Comparison of ENCODE assay signal across 9 mouse cellular contexts in genomic region chr2:28585043-28585571, GRCm38 (mm10). TPM values are rescaled to one million over a fixed set of nuclear protein-coding genes. Genes with fewer than 3 reads are reported as not detected.
DNase-seq lines count a peak whose midpoint lies in the region; ATAC-seq and TF ChIP-seq lines count a peak whose summit lies in the region.
"Had no signal": no experiment of that assay in that cellular context is flagged by ENCODE, and none has a peak within 500 bp of the region (broad histone marks: within the 10 kb centered on the region; RNA-seq: fewer than 3 reads in every experiment).

No protein-coding gene starts in this region.

- H3K9ac ChIP-seq in kidney, embryonic 14.5 days (ENCODE audit: low read depth, low read length) = no peak overlapping the region
- H3K9ac ChIP-seq: heart, embryonic 15.5 days had no signal

- peak; percentile 87 for DNase-seq in kidney, adult 2 months
- DNase-seq in adrenal gland, postnatal 25 days = peak; percentile 68
- DNase-seq in embryo, embryonic 9.5 days (ENCODE audit: extremely low spot score) = peak; percentile 82
- DNase-seq in left cerebral cortex, postnatal 36 days (ENCODE audit: low spot score in 2 of 2) = peak; percentile 46 to 64
- peak; percentile 49 to 58 for DNase-seq in thymus, adult 18-20 months

- H3K4me2 ChIP-seq in kidney, embryonic 14.5 days (replicated peaks; ENCODE audit: low read depth, low read length) = no peak overlapping the region
- H3K4me2 ChIP-seq: heart, embryonic 15.5 days had no signal

- intact Hi-C loops in left cerebral cortex, postnatal 36 days (cut with DNase I) = no loop called here

- H3K27me3 ChIP-seq in kidney, adult 2 months (replicated peaks; ENCODE audit: control insufficient read depth, insufficient read depth, low read length) = no peaks in the 10 kb centered on the region
- no peaks in the 10 kb centered on the region for H3K27me3 ChIP-seq in kidney, embryonic 14.5 days (ENCODE audit: control insufficient read depth, insufficient read depth, low read length)

- H3K4me3 ChIP-seq in kidney, adult 2 months (ENCODE audit: insufficient read depth, low read depth, low read length) = no peak overlapping the region
- H3K4me3 ChIP-seq in kidney, embryonic 14.5 days (ENCODE audit: low read length) = no peak overlapping the region
- H3K4me3 ChIP-seq in olfactory bulb, adult 2 months (ENCODE audit: insufficient read depth, low read depth, low read length) = no peak overlapping the region
- H3K4me3 ChIP-seq: heart, embryonic 15.5 days had no signal

- H3K36me3 ChIP-seq in kidney, adult 2 months (ENCODE audit: control insufficient read depth, insufficient read depth, low read length) = no peaks in the 10 kb centered on the region
- peaks cover 5% of the 10 kb centered on the region; the same call in 1 of the 2 replicates for H3K36me3 ChIP-seq in kidney, embryonic 14.5 days (ENCODE audit: control insufficient read depth, insufficient read depth, low read length)
- H3K36me3 ChIP-seq: heart, embryonic 15.5 days had no signal

- H3K9me3 ChIP-seq in kidney, embryonic 14.5 days (ENCODE audit: control insufficient read depth, low read length) = no peaks in the 10 kb centered on the region
- H3K9me3 ChIP-seq: heart, embryonic 15.5 days had no signal

- H3K4me1 ChIP-seq in kidney, adult 2 months (ENCODE audit: control insufficient read depth, insufficient read depth, low read length) = no peaks in the 10 kb centered on the region
- peaks cover 5% of the 10 kb centered on the region; the same call in 1 of the 2 replicates for H3K4me1 ChIP-seq in kidney, embryonic 14.5 days (ENCODE audit: control insufficient read depth, insufficient read depth, low read length)
- H3K4me1 ChIP-seq in olfactory bulb, adult 2 months (ENCODE audit: control insufficient read depth, insufficient read depth, low read length) = no peaks in the 10 kb centered on the region

- ATAC-seq in kidney, embryonic 14.5 days (ENCODE audit: low FRiP score, low TSS enrichment) = no peak
- peak; percentile 53 to 74; a peak in 2 of 4 replicates for ATAC-seq in hematopoietic stem cell, adult 5-6 weeks (replicated peaks in 1 of 2; ENCODE audit: insufficient read depth in 1 of 2, low FRiP score in 2 of 2, low TSS enrichment in 1 of 2, low read depth in 1 of 2, poor library complexity in 2 of 2, severe bottlenecking in 2 of 2)

- no peak overlapping the region for H3K27ac ChIP-seq in kidney, adult 2 months (ENCODE audit: insufficient read depth, low read depth, low read length)
- H3K27ac ChIP-seq in kidney, embryonic 14.5 days (ENCODE audit: low read depth, low read length) = no peak overlapping the region
- H3K27ac ChIP-seq in olfactory bulb, adult 2 months (ENCODE audit: insufficient read depth, low read depth, low read length) = no peak overlapping the region
- H3K27ac ChIP-seq: heart, embryonic 15.5 days had no signal

- WGBS in kidney, adult 2 months = 14% methylated on average over 6 of the region's 6 CpGs
- 19% methylated on average over 6 of the region's 6 CpGs for WGBS in kidney, embryonic 14.5 days
- 12% methylated on average over 6 of the region's 6 CpGs for WGBS in olfactory bulb, adult 2 months

- TF ChIP-seq CTCF in kidney, adult 2 months (conservative IDR thresholded peaks at IDR 0.05; ENCODE audit: insufficient read depth, insufficient read length, low read depth, low read length) = peak; percentile 100; the same call in 1 of the 2 replicates
- TF ChIP-seq CTCF in olfactory bulb, adult 2 months (IDR thresholded peaks at IDR 0.05; ENCODE audit: insufficient read depth, low read depth, low read length) = peak; percentile 80

- TF ChIP-seq POLR2A in kidney, adult 2 months (IDR thresholded peaks at IDR 0.05; ENCODE audit: low read depth, low read length) = no peak
- no peak for TF ChIP-seq POLR2A in olfactory bulb, adult 2 months (IDR thresholded peaks at IDR 0.05; ENCODE audit: insufficient read depth, low read depth, low read length)

RNA-seq across cellular contexts. Expression of gene Gtf3c5, which starts 1.6 kb away (rescaled TPM):
- 20.4 and 20.8 TPM in 2 replicates for polyA plus RNA-seq in kidney, adult 2 months (2012; rRNA removed)
- 31.1 and 35.8 TPM in 2 replicates for polyA plus RNA-seq in kidney, embryonic 14.5 days (2014; fragmentation: Nextera tagmentation; extraction: Ambion mirVana)
- 22.3 and 24.4 TPM in 2 replicates for total RNA-seq in adrenal gland, postnatal 25 days (2021)
- 15.8 and 31.2 TPM in 2 replicates for total RNA-seq in hematopoietic stem cell, adult 5-6 weeks (2017)
- total RNA-seq in left cerebral cortex, postnatal 36 days (2021) = 10 to 100 TPM; 17.9 to 18.6 TPM
- polyA plus RNA-seq in olfactory bulb, adult 2 months (2012; ENCODE audit: insufficient read depth, insufficient read length, low replicate concordance, missing spikeins) = not detected in 2 replicates

RNA-seq across cellular contexts. Expression of gene Cel, which starts 21.9 kb away (rescaled TPM):
- 0.15 TPM in 1 of 2 replicates, not detected in the other for polyA plus RNA-seq in kidney, adult 2 months (2012; rRNA removed)
- polyA plus RNA-seq in kidney, embryonic 14.5 days (2014; fragmentation: Nextera tagmentation; extraction: Ambion mirVana) = not detected in 2 replicates
- total RNA-seq in adrenal gland, postnatal 25 days (2021) = 0.24 TPM in 1 of 2 replicates, not detected in the other
- total RNA-seq in hematopoietic stem cell, adult 5-6 weeks (2017) = not detected in 2 replicates
- not detected for total RNA-seq in left cerebral cortex, postnatal 36 days (2021)
- polyA plus RNA-seq in olfactory bulb, adult 2 months (2012; ENCODE audit: insufficient read depth, insufficient read length, low replicate concordance, missing spikeins) = not detected in 2 replicates

RNA-seq across cellular contexts. Expression of gene Gfi1b, which starts 36.7 kb away (rescaled TPM):
- polyA plus RNA-seq in kidney, adult 2 months (2012; rRNA removed) = 0.06 and 0.30 TPM in 2 replicates
- polyA plus RNA-seq in kidney, embryonic 14.5 days (2014; fragmentation: Nextera tagmentation; extraction: Ambion mirVana) = 0.45 and 0.49 TPM in 2 replicates
- total RNA-seq in adrenal gland, postnatal 25 days (2021) = not detected in 2 replicates
- 16.4 and 23.5 TPM in 2 replicates for total RNA-seq in hematopoietic stem cell, adult 5-6 weeks (2017)
- not detected for total RNA-seq in left cerebral cortex, postnatal 36 days (2021)
- not detected in 2 replicates for polyA plus RNA-seq in olfactory bulb, adult 2 months (2012; ENCODE audit: insufficient read depth, insufficient read length, low replicate concordance, missing spikeins)

RNA-seq across cellular contexts. Expression of gene Tsc1, which starts 55.9 kb away (rescaled TPM):
- 17.5 and 21.4 TPM in 2 replicates for polyA plus RNA-seq in kidney, adult 2 months (2012; rRNA removed)
- polyA plus RNA-seq in kidney, embryonic 14.5 days (2014; fragmentation: Nextera tagmentation; extraction: Ambion mirVana) = 14.8 and 22.2 TPM in 2 replicates
- 22.3 and 22.8 TPM in 2 replicates for total RNA-seq in adrenal gland, postnatal 25 days (2021)
- 22.8 and 23.5 TPM in 2 replicates for total RNA-seq in hematopoietic stem cell, adult 5-6 weeks (2017)
- total RNA-seq in left cerebral cortex, postnatal 36 days (2021) = 10 to 100 TPM; 48.4 to 60.7 TPM
- polyA plus RNA-seq in olfactory bulb, adult 2 months (2012; ENCODE audit: insufficient read depth, insufficient read length, low replicate concordance, missing spikeins) = not detected in 2 replicates

Comparison
In these comparisons a context has a peak if more than half of its experiments do, and no peak if none do; other contexts are left out.
1. RNA of gene Gfi1b, which starts 36.7 kb away (total RNA-seq): 16.4 to 23.5 TPM in hematopoietic stem cell, adult 5-6 weeks; not detected in adrenal gland, postnatal 25 days and not detected in left cerebral cortex, postnatal 36 days; every median in the first group is over 10 times any median in the second.
2. Peak in every context shown above with its lines, with median percentiles within 50 percentile points of each other: DNase-seq.